Mouse (Mus musculus) bone marrow macrophage, adult 2 months (primary cell): ENCODE results near the gene Lrrc7.

Experiments
- CTCF ChIP-seq: IDR thresholded peaks from 2 replicates; pipeline ENCODE4 v1.5.1; 2012; ENCODE audit warnings: low read depth, mild to moderate bottlenecking, low read length, moderate library complexity
- POLR2A ChIP-seq: IDR thresholded peaks from 2 replicates; pipeline ENCODE4 v1.6.1; 2012; ENCODE audit warnings: mild to moderate bottlenecking, low read depth, low read length, borderline replicate concordance

- TF ChIP-seq CTCF (no peak), POLR2A (no peak)
Observed at GRCm38 (mm10) chr3:158307415-158307814, 254.6 kb downstream of the Lrrc7 start.
